Mouse (Mus musculus) lung, embryonic 14.5 days (tissue): ENCODE measurements around the gene Gm21117. TPM values are rescaled to one million over a fixed set of nuclear protein-coding genes. Genes with fewer than 3 reads are reported as not detected.
"Not testable (repeated sequence)": the region's sequence is repeated elsewhere in the genome, so short reads cannot be mapped to it uniquely, and the experiment has no call there.

Source experiments
- ATAC-seq: fragments of 200-750 bp; cut with Nextera tagmentation; 2 replicates; pipeline ENCODE4 v1.8.0; 2017; ENCODE audit warnings: mild to moderate bottlenecking, moderate TSS enrichment, moderate library complexity; ENCODE audit not compliant: insufficient read depth
- DNase-seq: peaks from one replicate; pipeline ENCODE4 v3.0.0-alpha.2; 2015
- H3K27ac ChIP-seq: fragments of 300-500 bp; sonication (generic); 2 replicates; pipeline ENCODE4 v1.5.1; 2014; ENCODE audit warnings: low read depth, mild to moderate bottlenecking, moderate library complexity
- H3K27me3 ChIP-seq: fragments of 300-500 bp; sonication (generic); 2 replicates; pipeline ENCODE4 v1.6.1; 2014; ENCODE audit warnings: low read length, control low read depth; ENCODE audit not compliant: insufficient read depth
- H3K36me3 ChIP-seq: fragments of 300-500 bp; sonication (generic); 2 replicates; pipeline ENCODE4 v1.6.1; 2014; ENCODE audit warnings: control low read depth; ENCODE audit not compliant: insufficient read depth
- H3K4me1 ChIP-seq: fragments of 300-500 bp; sonication (generic); 2 replicates; pipeline ENCODE4 v1.6.1; 2014; ENCODE audit warnings: antibody characterized with exemption, control low read depth; ENCODE audit not compliant: insufficient read depth
- H3K4me2 ChIP-seq: fragments of 300-500 bp; sonication (generic); 2 replicates; pipeline ENCODE4 v1.6.1; 2014; ENCODE audit warnings: mild to moderate bottlenecking
- H3K4me3 ChIP-seq: fragments of 300-500 bp; sonication (generic); 2 replicates; pipeline ENCODE4 v1.5.1; 2014; ENCODE audit warnings: low read depth, low read length
- H3K9ac ChIP-seq: fragments of 300-500 bp; sonication (generic); 2 replicates; pipeline ENCODE4 v1.6.1; 2014
- H3K9me3 ChIP-seq: fragments of 300-500 bp; sonication (generic); 2 replicates; pipeline ENCODE4 v1.6.1; 2016; ENCODE audit warnings: low read depth, low read length, control low read depth
- WGBS: fragments of 180-500 bp; shearing (Covaris S2); extraction: QIAGEN DNeasy Blood & Tissue Kit; methylation state at CpG from one replicate; pipeline ENCODE4 v1.1.7; 2014; 5-methylcytosine and 5-hydroxymethylcytosine counted together
- polyA plus RNA-seq: library from polyadenylated mRNA; unstranded; fragments of >200 nt; fragmentation: Nextera tagmentation; extraction: Ambion mirVana; gene quantifications from 2 replicates; pipeline ENCODE4 v1.2.1, GENCODE M21; 2014

Gene Gm21117
- polyA plus RNA-seq, result not detected in 2 replicates

DNA sequence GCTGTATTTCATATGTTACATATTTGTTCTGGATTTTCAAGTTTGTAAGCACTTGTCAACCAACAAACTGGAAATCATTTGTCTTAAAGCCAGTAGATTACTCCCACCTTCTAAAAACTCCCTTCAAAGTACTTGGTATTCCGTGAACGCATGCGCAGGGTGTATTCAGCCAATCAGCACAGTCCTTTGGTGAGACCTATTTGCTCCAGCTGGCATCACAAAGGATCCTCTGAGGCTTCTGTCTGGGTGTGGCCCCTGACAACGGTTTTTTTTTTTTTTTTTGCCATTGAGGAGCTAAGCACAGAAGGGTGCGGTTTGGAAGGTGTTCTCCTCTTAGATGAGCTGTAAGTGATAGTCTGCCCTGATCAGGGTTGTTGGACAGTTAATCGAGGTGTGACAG is at the start of gene Gm21117:
Gene Gm21117, plus strand, starts transcription at position 301 of the 400 bp plus-strand sequence.
- H3K4me1 ChIP-seq, DNase-seq, H3K4me2 ChIP-seq, H3K27ac ChIP-seq, H3K9ac ChIP-seq, ATAC-seq, H3K4me3 ChIP-seq, H3K36me3 ChIP-seq, H3K9me3 ChIP-seq, H3K27me3 ChIP-seq: not testable (repeated sequence)
- WGBS, result no CpG with 5 or more reads among the region's 6 CpGs
